Mouse (Mus musculus): Measurements from ENCODE around the gene Dchs1. TPM values are rescaled to one million over a fixed set of nuclear protein-coding genes. Genes with fewer than 3 reads are reported as not detected.

Gene Dchs1
- polyA plus RNA-seq, 1 experiment from 2014 or later = 0.91 TPM

DNA sequence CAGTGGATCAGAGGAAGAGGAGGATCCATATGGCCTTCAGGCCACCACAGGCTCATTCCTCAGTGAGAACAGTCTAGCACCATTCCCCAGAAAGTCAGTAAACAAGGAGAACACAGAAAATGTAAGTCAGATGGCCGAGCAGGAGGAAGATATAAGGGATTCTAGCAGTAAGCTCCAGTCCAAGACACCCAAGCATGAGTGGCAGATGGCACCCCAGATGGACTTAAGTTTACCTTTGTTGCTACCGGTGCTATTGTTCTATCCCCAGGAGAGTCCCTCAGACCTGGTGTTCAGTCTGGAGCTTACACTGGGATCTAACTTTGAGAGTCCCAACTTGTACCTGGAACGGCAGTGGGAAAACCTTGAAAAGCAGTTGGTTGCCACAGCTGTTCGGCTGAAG is 83.6 kb downstream of the Dchs1 start:
- Histone ChIP-seq H3K4me3 (ENCODE audit: low read depth, low read length) (no peak overlapping the region), H3K4me2 (ENCODE audit: low read depth, low read length) (no peak overlapping the region), H3K9me3 (replicated peaks; ENCODE audit: control insufficient read depth, low read length) (no peaks in the 10 kb centered on the region), H3K27me3 (ENCODE audit: control insufficient read depth, insufficient read depth, low read depth, low read length) (no peaks in the 10 kb centered on the region), H3K9ac (ENCODE audit: low read depth, low read length) (no peak overlapping the region), H3K27ac (ENCODE audit: low read length) (no peak overlapping the region), H3K4me1 (ENCODE audit: control insufficient read depth, low read depth, low read length) (no peaks in the 10 kb centered on the region), H3K36me3 (ENCODE audit: control insufficient read depth, insufficient read depth) (no peaks in the 10 kb centered on the region)
- 53% methylated on average over 4 of the region's 4 CpGs for WGBS (ENCODE audit: insufficient replicate concordance)
- ATAC-seq (ENCODE audit: low read depth) = no peak

GRCm38 (mm10) chr7:105703184-105703583 is 84.3 kb downstream of the Dchs1 start:
- Histone ChIP-seq H3K27me3 (ENCODE audit: control insufficient read depth, insufficient read depth, low read depth, low read length) (no peaks in the 10 kb centered on the region), H3K36me3 (ENCODE audit: control insufficient read depth, insufficient read depth) (no peaks in the 10 kb centered on the region), H3K4me3 (ENCODE audit: low read depth, low read length) (no peak overlapping the region), H3K4me2 (ENCODE audit: low read depth, low read length) (no peak overlapping the region), H3K9ac (ENCODE audit: low read depth, low read length) (no peak overlapping the region), H3K9me3 (replicated peaks; ENCODE audit: control insufficient read depth, low read length) (no peaks in the 10 kb centered on the region), H3K4me1 (ENCODE audit: control insufficient read depth, low read depth, low read length) (no peaks in the 10 kb centered on the region), H3K27ac (ENCODE audit: low read length) (no peak overlapping the region)
- WGBS (ENCODE audit: insufficient replicate concordance) = 72% methylated on average over 16 of the region's 16 CpGs
- no peak for ATAC-seq (ENCODE audit: low read depth)

Other genes starting within 250 kb of the Dchs1 start
- gene Smpd1, start 233.3 kb downstream of the Dchs1 start, polyA plus RNA-seq (2015; fragmentation: Nextera tagmentation; extraction: Ambion mirVana) = 21.3 and 21.9 TPM in 2 replicates
- gene Apbb1, start 206.0 kb downstream of the Dchs1 start, polyA plus RNA-seq (2015; fragmentation: Nextera tagmentation; extraction: Ambion mirVana) = 1.9 and 3.3 TPM in 2 replicates
- gene Hpx, start 187.5 kb downstream of the Dchs1 start, polyA plus RNA-seq (2015; fragmentation: Nextera tagmentation; extraction: Ambion mirVana) = 451 and 504 TPM in 2 replicates
- gene Trim3, start 154.1 kb downstream of the Dchs1 start, polyA plus RNA-seq (2015; fragmentation: Nextera tagmentation; extraction: Ambion mirVana) = 3.1 and 4.6 TPM in 2 replicates
- 91.7 and 106 TPM in 2 replicates for gene Timm10b, start 147.6 kb downstream of the Dchs1 start, polyA plus RNA-seq (2015; fragmentation: Nextera tagmentation; extraction: Ambion mirVana)
- 11.0 and 11.2 TPM in 2 replicates for gene Arfip2, start 147.2 kb downstream of the Dchs1 start, polyA plus RNA-seq (2015; fragmentation: Nextera tagmentation; extraction: Ambion mirVana)
- gene Gm45799, start 147.1 kb downstream of the Dchs1 start, polyA plus RNA-seq (2015; fragmentation: Nextera tagmentation; extraction: Ambion mirVana) = 4.1 and 17.0 TPM in 2 replicates
- gene Dnhd1, start 136.8 kb downstream of the Dchs1 start, polyA plus RNA-seq (2015; fragmentation: Nextera tagmentation; extraction: Ambion mirVana) = 0.13 and 0.16 TPM in 2 replicates
- 114 and 116 TPM in 2 replicates for gene Ilk, start 51.1 kb downstream of the Dchs1 start, polyA plus RNA-seq (2015; fragmentation: Nextera tagmentation; extraction: Ambion mirVana)
- gene Rrp8, start 50.3 kb downstream of the Dchs1 start, polyA plus RNA-seq (2015; fragmentation: Nextera tagmentation; extraction: Ambion mirVana) = 11.0 and 11.5 TPM in 2 replicates
- gene Taf10, start 43.3 kb downstream of the Dchs1 start, polyA plus RNA-seq (2015; fragmentation: Nextera tagmentation; extraction: Ambion mirVana) = 82.4 and 84.8 TPM in 2 replicates
- 65.0 and 73.5 TPM in 2 replicates for gene Tpp1, start 35.4 kb downstream of the Dchs1 start, polyA plus RNA-seq (2015; fragmentation: Nextera tagmentation; extraction: Ambion mirVana)
- gene Mrpl17, start 23.4 kb upstream of the Dchs1 start, polyA plus RNA-seq (2015; fragmentation: Nextera tagmentation; extraction: Ambion mirVana) = 204 and 210 TPM in 2 replicates
- 0.98 and 1.3 TPM in 2 replicates for gene Gm4070, start 166.3 kb upstream of the Dchs1 start, polyA plus RNA-seq (2015; fragmentation: Nextera tagmentation; extraction: Ambion mirVana)